ENCODE assay signal across 17 mouse cellular contexts in genomic region chr1:132058558-132058957, GRCm38 (mm10).
"Had no signal": no experiment of that assay in that cellular context is flagged by ENCODE, and none has a peak within 500 bp of the region (broad histone marks: within the 10 kb centered on the region; RNA-seq: fewer than 3 reads in every experiment).

No protein-coding gene starts in this region.

- ATAC-seq: midbrain, embryonic 16.5 days had no signal

- H3K4me1 ChIP-seq: liver, embryonic 13.5 days; midbrain, embryonic 12.5 days; neural tube, embryonic 13.5 days had no signal

- H3K4me2 ChIP-seq: liver, embryonic 13.5 days; midbrain, embryonic 12.5 days; neural tube, embryonic 13.5 days had no signal

- H3K9ac ChIP-seq: liver, embryonic 13.5 days; midbrain, embryonic 12.5 days; neural tube, embryonic 13.5 days had no signal

- H3K9me3 ChIP-seq: liver, embryonic 13.5 days; midbrain, embryonic 12.5 days; neural tube, embryonic 13.5 days had no signal

- H3K4me3 ChIP-seq: layer of hippocampus, adult 2 months; liver, embryonic 13.5 days; midbrain, embryonic 12.5 days; myocyte; neural tube, embryonic 13.5 days had no signal

- H3K27ac ChIP-seq: layer of hippocampus, adult 2 months; liver, embryonic 13.5 days; midbrain, embryonic 12.5 days; neural tube, embryonic 13.5 days had no signal

- H3K27me3 ChIP-seq: midbrain, embryonic 12.5 days; neural tube, embryonic 13.5 days had no signal

- H3K36me3 ChIP-seq: liver, embryonic 13.5 days; midbrain, embryonic 12.5 days; neural tube, embryonic 13.5 days had no signal

- DNase-seq: kidney, adult 18-20 months; kidney, adult 9 months; kidney, postnatal 14 days; kidney, postnatal 4 days; layer of hippocampus, adult 9-11 months; liver, embryonic 13.5 days; lung, adult 2 months; lung, postnatal 14 days; lung, postnatal 4 days; retina, postnatal 1 day; right cerebral cortex, postnatal 25 days; thymus, postnatal 25 days had no signal
